Mouse (Mus musculus) urinary bladder, postnatal 36 days (tissue): Measurements from ENCODE around the gene Mtch2.
"Not testable (repeated sequence)": the region's sequence is repeated elsewhere in the genome, so short reads cannot be mapped to it uniquely, and the experiment has no call there.

Experiments
- DNase-seq, 2 experiments: peaks; one replicate each; pipeline ENCODE4 v3.0.0; 2022; ENCODE audit warnings: low spot score in 2 of 2, mixed read lengths in 1 of 2

The Mtch2 gene

DNA sequence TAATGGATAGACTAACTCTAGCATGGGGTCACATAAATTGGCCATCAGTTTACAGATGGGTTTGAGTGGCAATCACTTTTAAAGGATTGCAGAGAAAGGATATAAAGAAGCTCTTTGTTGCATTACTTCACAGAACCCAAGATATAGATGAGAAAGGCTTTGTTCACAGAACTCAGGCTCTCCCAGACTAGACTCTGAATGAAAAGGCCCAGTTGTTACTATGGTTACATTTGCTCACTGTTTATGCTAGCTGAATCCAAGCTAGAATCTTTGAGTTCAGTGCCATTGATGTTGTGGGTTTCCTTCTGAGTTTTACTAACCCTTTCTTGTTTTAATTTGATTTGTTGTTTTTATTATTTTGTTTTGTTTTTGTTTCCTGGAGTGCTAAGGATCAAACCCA, 17.2 kb downstream of the Mtch2 start:
- DNase-seq: no peak

DNA sequence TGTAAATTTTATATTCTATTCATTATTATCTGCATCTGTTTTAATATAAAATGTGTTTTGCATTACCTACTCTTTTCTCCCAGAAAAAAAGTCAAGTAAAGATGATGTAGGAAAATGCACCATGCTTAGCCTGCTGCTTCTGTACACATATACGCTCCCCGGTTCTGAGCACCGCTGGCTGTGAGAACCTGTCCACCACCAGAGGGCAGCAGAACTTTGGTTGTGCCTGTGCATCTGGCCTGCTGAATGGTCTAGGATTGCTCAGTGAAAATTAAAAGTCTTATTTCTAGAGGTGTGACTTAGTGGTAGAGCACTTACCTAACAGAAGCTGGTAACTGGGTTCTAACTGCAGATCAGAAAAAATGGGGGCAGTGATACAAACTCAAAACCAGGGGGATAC, 19.6 kb downstream of the Mtch2 start:
- peak; percentile 69 to 79 for DNase-seq

- peak in 1 of 2 experiments; percentile 12 for DNase-seq
Measured at GRCm38 (mm10) chr2:90870136-90870601, 23.2 kb downstream of the Mtch2 start.

DNA sequence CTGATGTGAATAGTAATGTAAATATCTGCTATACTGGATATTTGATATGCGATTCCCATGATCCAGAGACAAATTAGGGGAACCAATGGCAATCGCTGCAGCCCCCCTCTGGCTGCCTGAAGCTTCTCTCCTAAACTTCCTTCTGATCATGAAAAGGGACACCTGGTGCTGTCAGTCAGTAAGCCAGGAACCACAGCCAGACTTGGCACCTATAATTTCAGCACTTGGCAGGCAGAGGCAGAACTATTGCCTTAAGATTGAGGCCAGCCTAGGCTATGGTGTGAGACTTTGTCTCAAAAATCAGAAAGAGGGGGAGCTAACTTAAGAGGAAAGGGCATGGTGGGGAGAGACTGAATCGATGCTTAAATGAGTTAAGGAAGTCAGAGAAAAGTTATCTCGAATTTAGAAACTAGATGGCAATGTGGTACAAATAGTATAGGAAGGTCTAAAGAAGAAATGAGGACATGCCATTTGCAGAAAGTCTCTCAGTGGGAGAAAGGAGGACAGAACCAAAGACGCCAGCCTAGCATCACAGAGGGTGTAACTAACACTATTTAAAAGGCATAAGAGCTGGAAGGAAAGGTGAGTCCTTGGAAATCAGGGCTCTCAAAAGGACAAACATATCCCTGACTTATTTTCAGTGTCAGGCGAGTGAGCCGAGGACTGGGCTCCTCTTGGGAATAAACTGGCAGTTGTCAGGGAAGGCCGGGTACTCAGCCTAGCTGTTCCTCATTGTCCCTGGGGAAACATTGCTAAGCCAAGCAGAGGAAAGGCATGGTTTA, 24.4 kb downstream of the Mtch2 start:
- DNase-seq: no peak

- no peak for DNase-seq
Measured at GRCm38 (mm10) chr2:90874025-90874424, 27.1 kb downstream of the Mtch2 start.

DNA sequence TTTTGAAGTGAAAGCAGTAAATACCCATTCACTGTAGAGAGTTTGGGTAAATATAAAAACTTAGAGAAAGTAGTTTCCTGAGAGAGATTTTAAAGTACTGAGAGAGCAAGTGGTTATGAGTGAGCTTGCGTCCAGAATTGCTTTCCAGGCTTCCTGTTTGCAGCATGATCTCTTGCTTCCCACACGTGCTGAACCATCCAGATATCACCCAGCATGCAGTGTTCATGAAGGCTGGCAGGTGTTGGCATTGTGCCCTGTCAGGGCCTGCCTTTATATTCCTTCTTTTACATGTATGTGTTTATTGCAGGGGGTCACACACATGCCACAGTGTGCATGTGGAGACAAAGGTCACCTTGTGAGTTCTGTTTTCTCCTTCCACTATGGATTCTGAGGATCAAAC, 28.3 kb downstream of the Mtch2 start:
- DNase-seq: no peak

DNA sequence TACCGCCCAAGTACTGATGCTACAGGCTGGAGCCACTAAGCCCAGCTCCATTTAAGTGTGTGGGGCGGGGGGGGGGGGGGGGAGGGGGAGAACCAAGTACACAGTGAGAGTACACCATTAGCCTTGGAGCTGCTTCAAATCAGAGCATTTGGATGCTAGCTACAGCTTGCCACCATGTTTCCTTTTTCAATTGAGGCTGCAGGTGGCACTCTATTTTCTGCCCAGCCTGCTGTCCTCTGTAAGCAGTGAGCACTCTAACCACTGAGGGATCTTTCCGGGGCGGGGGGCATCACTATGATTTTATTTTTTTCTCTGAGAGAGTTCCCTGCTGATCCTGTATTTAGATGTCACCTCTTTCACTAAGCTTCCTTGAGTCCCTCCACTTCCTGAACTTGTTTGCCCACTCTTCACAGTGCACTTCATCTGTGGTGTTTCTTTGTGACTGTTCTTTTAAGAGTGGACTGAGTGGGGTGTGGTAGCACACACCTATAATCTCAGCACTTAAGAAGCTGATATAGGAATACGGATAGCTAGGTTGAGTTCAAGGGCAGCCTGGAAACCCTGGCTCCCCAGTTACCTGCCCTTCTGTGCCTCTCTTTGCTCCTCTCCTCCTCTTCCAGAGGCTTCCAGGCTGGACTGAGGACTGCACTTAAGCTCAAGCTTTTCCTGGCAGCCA, 30.8 kb downstream of the Mtch2 start:
- DNase-seq: no peak

GRCm38 (mm10) chr2:90879419-90879818, 32.5 kb downstream of the Mtch2 start:
- DNase-seq: no peak

- no peak for DNase-seq
Measured at GRCm38 (mm10) chr2:90880144-90880785, 33.3 kb downstream of the Mtch2 start.

DNA sequence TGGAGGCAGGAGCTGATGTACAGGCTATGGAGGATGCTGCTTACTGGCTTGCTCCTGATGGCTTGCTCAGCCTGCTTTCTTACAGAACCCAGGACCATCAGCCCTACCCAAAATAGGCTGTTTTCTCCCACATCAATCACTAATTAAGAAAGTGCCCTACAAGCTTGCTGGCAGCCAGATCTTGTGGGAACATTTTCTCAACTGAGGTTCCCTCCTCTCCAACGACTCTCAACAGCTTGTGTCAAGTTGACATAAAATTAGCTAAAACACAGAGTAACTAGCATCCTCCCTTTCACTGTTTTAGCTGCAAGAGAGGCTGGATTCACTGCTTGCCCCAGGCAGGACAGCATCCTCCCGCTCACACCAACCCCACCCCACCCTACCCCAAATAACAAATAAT, 34.9 kb downstream of the Mtch2 start:
- no peak for DNase-seq

- DNase-seq: no peak
Measured at GRCm38 (mm10) chr2:90885218-90886041, 38.5 kb downstream of the Mtch2 start, which contains the start of gene C1qtnf4. TSS of gene C1qtnf4 (plus strand) at chr2:90885860.

- no peak for DNase-seq
Measured at GRCm38 (mm10) chr2:90886436-90886835, 39.5 kb downstream of the Mtch2 start.

GRCm38 (mm10) chr2:90887627-90888026, 40.7 kb downstream of the Mtch2 start:
- no peak for DNase-seq

GRCm38 (mm10) chr2:90889550-90890548, 42.9 kb downstream of the Mtch2 start:
- DNase-seq: peak; percentile 38 to 45

GRCm38 (mm10) chr2:90893673-90894298, 46.8 kb downstream of the Mtch2 start:
- DNase-seq: no peak

DNA sequence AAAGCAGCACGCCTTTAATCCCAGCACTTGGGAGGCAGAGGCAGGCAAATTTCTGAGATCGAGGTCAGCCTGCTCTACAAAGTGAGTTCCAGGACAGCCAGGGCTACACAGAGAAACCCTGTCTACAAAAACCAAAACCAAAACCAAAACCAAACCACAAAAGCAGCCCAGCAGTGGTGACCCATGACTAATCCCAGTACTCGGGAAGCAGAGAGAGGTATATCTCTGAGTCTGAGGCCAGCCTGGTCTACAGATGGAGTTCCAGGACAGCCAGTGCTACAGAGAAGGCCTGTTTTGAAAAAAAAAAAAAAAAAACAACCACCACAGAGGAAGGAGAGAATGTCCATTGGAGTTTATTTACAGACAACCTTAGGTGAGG, 47.3 kb downstream of the Mtch2 start:
- not testable (repeated sequence) for DNase-seq

- DNase-seq: no peak
Measured at GRCm38 (mm10) chr2:90903398-90903797, 56.4 kb downstream of the Mtch2 start.

- peak; percentile 82 to 86 for DNase-seq
Measured at GRCm38 (mm10) chr2:90904076-90904855, 57.3 kb downstream of the Mtch2 start, which contains the start of the genes Kbtbd4 and Ndufs3. TSS of gene Kbtbd4 (plus strand) at chr2:90904740. TSS of gene Ndufs3 (minus strand) at chr2:90904827.

GRCm38 (mm10) chr2:90904856-90905224, 57.9 kb downstream of the Mtch2 start:
- no peak for DNase-seq
